Mouse (Mus musculus) limb, embryonic 15.5 days (tissue): ENCODE results near the gene Nuak2. TPM values are rescaled to one million over a fixed set of nuclear protein-coding genes. Genes with fewer than 3 reads are reported as not detected.

Experiments
- ATAC-seq: fragments of 200-750 bp; cut with Nextera tagmentation; 2 replicates; pipeline ENCODE4 v1.8.0; 2017; ENCODE audit warnings: low read depth, moderate TSS enrichment; ENCODE audit not compliant: insufficient number of reproducible peaks, low FRiP score, low TSS enrichment
- H3K27ac ChIP-seq: fragments of 300-500 bp; sonication (generic); 2 replicates; pipeline ENCODE4 v1.5.1; 2015; ENCODE audit warnings: moderate library complexity, mild to moderate bottlenecking, inconsistent platforms
- H3K27me3 ChIP-seq: fragments of 300-500 bp; sonication (generic); 2 replicates; pipeline ENCODE4 v1.6.1; 2015; ENCODE audit warnings: inconsistent platforms
- H3K36me3 ChIP-seq: fragments of 300-500 bp; sonication (generic); 2 replicates; pipeline ENCODE4 v1.6.1; 2015; ENCODE audit warnings: inconsistent platforms
- H3K4me1 ChIP-seq: fragments of 300-500 bp; sonication (generic); 2 replicates; pipeline ENCODE4 v1.6.1; 2015; ENCODE audit warnings: inconsistent platforms
- H3K4me2 ChIP-seq: fragments of 300-500 bp; sonication (generic); 2 replicates; pipeline ENCODE4 v1.6.1; 2015; ENCODE audit warnings: mild to moderate bottlenecking, inconsistent platforms
- H3K4me3 ChIP-seq: fragments of 300-500 bp; sonication (generic); 2 replicates; pipeline ENCODE4 v1.5.1; 2015; ENCODE audit warnings: mild to moderate bottlenecking, inconsistent platforms
- H3K9ac ChIP-seq: fragments of 300-500 bp; sonication (generic); 2 replicates; pipeline ENCODE4 v1.6.1; 2015; ENCODE audit warnings: inconsistent platforms
- H3K9me3 ChIP-seq: fragments of 300-500 bp; sonication (generic); 2 replicates; pipeline ENCODE4 v1.6.1; 2016; ENCODE audit warnings: inconsistent platforms
- WGBS: fragments of 180-500 bp; shearing (Covaris S2); methylation state at CpG from one replicate; pipeline ENCODE4 v1.1.7; 2015; 5-methylcytosine and 5-hydroxymethylcytosine counted together
- polyA plus RNA-seq: library from polyadenylated mRNA; unstranded; fragments of >200 nt; fragmentation: Nextera tagmentation; extraction: Ambion mirVana; gene quantifications from 2 replicates; pipeline ENCODE4 v1.2.1, GENCODE M21; 2015

Nuak2 gene
- polyA plus RNA-seq, 1 experiment from 2014 or later, result 6.9 TPM

DNA sequence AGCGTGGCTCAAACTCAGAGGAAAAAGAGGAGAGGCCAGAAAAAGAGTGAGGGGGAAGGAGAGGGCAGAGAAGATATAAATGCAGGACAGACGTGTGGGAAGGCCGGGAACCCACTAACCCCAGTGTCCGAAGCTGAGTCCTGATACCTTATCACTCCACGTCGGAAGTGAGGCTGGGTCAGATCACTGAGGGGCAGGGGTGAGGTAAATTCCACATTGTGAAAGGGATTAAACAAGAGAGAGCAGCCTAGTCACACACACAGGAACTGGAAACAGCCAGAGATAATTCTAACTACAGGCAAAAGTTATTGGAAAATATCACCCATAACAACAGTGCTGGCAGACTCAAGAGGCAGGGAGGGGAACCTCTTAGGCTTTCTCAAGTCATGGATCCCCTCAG is 46.0 kb downstream of the Nuak2 start:
- no peak for ATAC-seq
- H3K27me3 ChIP-seq, result no peaks in the 10 kb centered on the region
- H3K4me2 ChIP-seq, result no peak overlapping the region
- WGBS, result 77% methylated on average over 6 of the region's 6 CpGs
- H3K9ac ChIP-seq, result no peak overlapping the region
- no peak overlapping the region for H3K27ac ChIP-seq
- H3K4me3 ChIP-seq, result no peak overlapping the region
- H3K36me3 ChIP-seq, result peaks cover 63% of the 10 kb centered on the region
- H3K4me1 ChIP-seq, result peaks cover 10% of the 10 kb centered on the region
- no peaks in the 10 kb centered on the region for H3K9me3 ChIP-seq

DNA sequence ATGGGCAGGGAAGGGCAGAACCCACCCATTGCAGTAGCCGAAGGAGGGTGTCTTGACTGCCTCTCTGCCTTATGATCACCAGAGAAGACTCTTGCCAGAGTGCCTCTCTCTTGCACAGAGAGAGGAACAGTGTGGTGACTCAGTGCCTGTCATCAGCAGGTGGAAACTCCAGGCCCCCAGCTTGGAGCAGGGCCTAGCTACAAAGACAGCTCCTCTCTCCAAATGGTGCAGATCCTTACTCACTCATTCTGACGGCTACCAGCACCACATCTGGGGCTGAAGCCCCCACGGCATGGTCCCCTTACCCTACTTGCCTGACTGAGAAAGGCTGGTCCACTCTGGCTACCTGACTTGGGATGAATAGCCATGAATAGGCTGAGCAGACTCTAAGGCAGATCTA is 48.5 kb downstream of the Nuak2 start:
- Histone ChIP-seq H3K9ac (no peak overlapping the region), H3K9me3 (no peaks in the 10 kb centered on the region), H3K36me3 (peaks cover 41% of the 10 kb centered on the region), H3K4me3 (no peak overlapping the region), H3K27me3 (no peaks in the 10 kb centered on the region), H3K4me2 (no peak overlapping the region), H3K4me1 (peaks cover 19% of the 10 kb centered on the region), H3K27ac (no peak overlapping the region)
- 85% methylated on average over 3 of the region's 3 CpGs for WGBS
- ATAC-seq, result no peak

- no peak for ATAC-seq
- no peak overlapping the region for H3K27ac ChIP-seq
- H3K4me2 ChIP-seq, result no peak overlapping the region
- H3K4me1 ChIP-seq, result peaks cover 19% of the 10 kb centered on the region
- peaks cover 37% of the 10 kb centered on the region for H3K36me3 ChIP-seq
- no peaks in the 10 kb centered on the region for H3K27me3 ChIP-seq
- H3K9ac ChIP-seq, result no peak overlapping the region
- H3K4me3 ChIP-seq, result no peak overlapping the region
- H3K9me3 ChIP-seq, result no peaks in the 10 kb centered on the region
- 81% methylated on average over 7 of the region's 7 CpGs for WGBS
These were observed 49.1 kb downstream of the Nuak2 start for GRCm38 (mm10) chr1:132364896-132365557.

DNA sequence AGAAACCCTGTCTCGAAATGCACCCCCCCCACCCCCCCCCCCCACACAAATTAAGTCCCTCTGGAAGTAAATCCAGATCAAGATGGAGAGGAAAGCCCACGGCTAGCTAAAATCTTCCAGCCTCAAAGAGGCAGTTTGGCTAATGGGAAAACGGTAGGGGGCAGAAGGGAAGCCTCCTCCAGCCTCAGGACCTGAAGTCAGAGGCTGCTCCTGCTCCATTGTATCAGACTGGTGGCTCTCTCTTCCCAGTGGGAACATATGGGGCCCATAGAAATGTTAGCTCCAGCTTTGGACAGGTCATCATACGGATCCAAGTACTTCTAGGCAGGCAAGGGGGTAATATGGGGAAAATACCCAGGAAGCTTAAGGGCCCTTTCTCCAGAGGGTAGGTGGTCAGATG is 49.7 kb downstream of the Nuak2 start:
- no peak overlapping the region for H3K9ac ChIP-seq
- peaks cover 19% of the 10 kb centered on the region for H3K4me1 ChIP-seq
- no peak overlapping the region for H3K27ac ChIP-seq
- WGBS, result 60% methylated on average over 4 of the region's 4 CpGs
- no peak overlapping the region for H3K4me2 ChIP-seq
- H3K4me3 ChIP-seq, result no peak overlapping the region
- ATAC-seq, result no peak
- H3K27me3 ChIP-seq, result no peaks in the 10 kb centered on the region
- peaks cover 35% of the 10 kb centered on the region for H3K36me3 ChIP-seq
- H3K9me3 ChIP-seq, result no peaks in the 10 kb centered on the region

DNA sequence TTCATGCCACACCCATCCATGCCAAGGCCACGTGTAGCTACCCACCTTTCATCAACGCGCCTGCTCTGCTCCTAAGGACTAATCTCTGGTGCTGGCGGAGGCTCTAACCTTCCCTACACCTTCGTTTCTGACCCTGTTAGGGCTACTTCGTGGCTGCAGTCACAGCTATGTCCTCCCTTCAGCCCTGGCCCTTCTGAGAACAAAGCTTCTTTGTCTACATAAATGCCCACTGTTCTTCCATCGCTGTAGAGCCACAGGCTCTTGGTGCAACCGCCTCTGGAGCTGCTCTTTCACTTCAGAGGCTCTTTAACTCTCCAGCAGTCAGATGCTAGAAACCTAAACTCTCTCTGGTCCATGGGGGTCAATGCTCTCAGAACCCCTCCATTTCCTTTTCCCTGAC is 50.3 kb downstream of the Nuak2 start:
- no peak for ATAC-seq
- Histone ChIP-seq H3K9ac (no peak overlapping the region), H3K4me1 (peaks cover 19% of the 10 kb centered on the region)

DNA sequence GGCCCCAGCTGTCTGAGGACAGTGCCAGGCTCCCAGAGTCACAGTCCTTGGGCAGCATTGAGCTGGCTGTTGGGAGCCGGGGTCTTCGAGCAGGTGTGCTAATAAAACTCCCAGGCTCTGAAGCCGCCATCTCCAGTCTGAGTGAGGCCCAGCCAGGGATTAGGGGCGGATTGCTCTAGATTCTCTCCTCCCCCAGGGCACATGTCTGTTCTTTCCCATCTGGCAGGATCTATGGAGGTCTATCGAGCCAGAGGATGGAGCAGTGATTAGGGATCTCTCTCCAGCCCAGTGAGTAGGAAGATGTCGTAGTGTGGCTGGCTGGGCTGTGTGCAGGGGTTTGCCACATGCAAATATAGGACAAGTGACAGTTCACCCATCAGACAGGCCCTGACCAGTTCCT is 51.0 kb downstream of the Nuak2 start:
- ATAC-seq, result no peak
- Histone ChIP-seq H3K27ac (no peak overlapping the region), H3K9me3 (no peaks in the 10 kb centered on the region), H3K9ac (no peak overlapping the region), H3K36me3 (peaks cover 32% of the 10 kb centered on the region), H3K4me1 (peaks cover 23% of the 10 kb centered on the region), H3K4me3 (no peak overlapping the region), H3K27me3 (no peaks in the 10 kb centered on the region), H3K4me2 (no peak overlapping the region)
- WGBS, result 38% methylated on average over 6 of the region's 6 CpGs

More for the DNA sequence above, 50.3 kb downstream of the Nuak2 start:
- Histone ChIP-seq H3K4me2 (no peak overlapping the region), H3K27ac (no peak overlapping the region), H3K27me3 (no peaks in the 10 kb centered on the region), H3K36me3 (peaks cover 34% of the 10 kb centered on the region), H3K4me3 (no peak overlapping the region), H3K9me3 (no peaks in the 10 kb centered on the region)
- 76% methylated on average over 8 of the region's 8 CpGs for WGBS

GRCm38 (mm10) chr1:132367692-132368506 is 52.0 kb downstream of the Nuak2 start:
- Histone ChIP-seq H3K27me3 (no peaks in the 10 kb centered on the region), H3K27ac (no peak overlapping the region), H3K9ac (no peak overlapping the region), H3K4me2 (no peak overlapping the region), H3K4me1 (peaks cover 27% of the 10 kb centered on the region), H3K9me3 (no peaks in the 10 kb centered on the region), H3K4me3 (no peak overlapping the region), H3K36me3 (peaks cover 28% of the 10 kb centered on the region)
- peak; percentile 74; the same call in 1 of the 2 replicates for ATAC-seq
- 32% methylated on average over 7 of the region's 7 CpGs for WGBS

GRCm38 (mm10) chr1:132370681-132371173 is 54.8 kb downstream of the Nuak2 start:
- no peak overlapping the region for H3K27ac ChIP-seq
- H3K4me1 ChIP-seq, result peaks cover 55% of the 10 kb centered on the region
- no peaks in the 10 kb centered on the region for H3K9me3 ChIP-seq
- peaks cover 27% of the 10 kb centered on the region for H3K36me3 ChIP-seq
- no peak overlapping the region for H3K9ac ChIP-seq
- no peak for ATAC-seq
- H3K4me2 ChIP-seq, result no peak overlapping the region
- H3K4me3 ChIP-seq, result no peak overlapping the region
- 81% methylated on average over 9 of the region's 9 CpGs for WGBS
- H3K27me3 ChIP-seq, result no peaks in the 10 kb centered on the region

DNA sequence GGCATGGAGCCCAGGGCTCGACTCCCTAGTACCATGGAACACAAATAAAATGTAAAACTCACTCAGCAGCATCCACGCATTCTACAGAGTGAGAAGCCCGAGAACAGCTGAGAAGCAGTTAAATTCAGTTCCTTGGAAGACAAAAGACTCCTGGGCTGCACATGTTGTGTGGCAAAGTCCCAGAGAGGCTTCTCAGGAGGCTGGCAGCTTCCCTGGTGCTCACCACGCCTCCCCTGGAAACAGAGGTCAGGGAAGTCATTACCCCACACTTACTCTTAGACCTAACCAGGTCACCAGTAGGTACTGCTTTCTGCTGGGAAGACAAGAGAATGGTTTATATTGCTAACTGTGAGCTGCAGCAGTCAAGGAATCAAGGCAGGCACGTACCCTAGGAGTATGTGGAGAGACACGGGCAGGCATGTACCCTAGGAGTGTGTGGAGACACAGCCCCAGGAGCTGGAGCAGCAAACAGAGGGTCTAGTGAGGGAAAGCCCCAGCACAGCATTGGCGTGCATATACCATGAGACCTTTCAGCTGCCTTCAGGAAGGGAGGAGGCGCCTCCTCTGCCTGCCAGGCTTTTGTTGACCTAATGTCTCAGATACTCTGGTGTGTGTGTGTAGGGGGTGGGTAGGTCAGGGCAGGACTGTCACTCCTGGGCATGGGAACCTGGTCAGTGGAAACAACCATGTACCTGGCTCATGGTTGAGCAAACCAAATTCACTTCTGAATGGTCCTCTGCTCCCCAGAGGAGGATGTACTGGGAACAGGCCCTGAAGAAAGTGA is 55.6 kb downstream of the Nuak2 start:
- no peak overlapping the region for H3K9ac ChIP-seq
- no peaks in the 10 kb centered on the region for H3K9me3 ChIP-seq
- ATAC-seq, result no peak
- WGBS, result 65% methylated on average over 8 of the region's 8 CpGs
- H3K4me1 ChIP-seq, result peaks cover 55% of the 10 kb centered on the region
- H3K27me3 ChIP-seq, result no peaks in the 10 kb centered on the region
- H3K4me3 ChIP-seq, result no peak overlapping the region
- H3K36me3 ChIP-seq, result peaks cover 23% of the 10 kb centered on the region
- no peak overlapping the region for H3K4me2 ChIP-seq
- H3K27ac ChIP-seq, result 0 out of 2 replicates have a peak overlapping the region, but pooled peaks have one; percentile 5

- 86% methylated on average over 5 of the region's 5 CpGs for WGBS
- ATAC-seq, result no peak
- Histone ChIP-seq H3K27me3 (no peaks in the 10 kb centered on the region), H3K36me3 (peaks cover 23% of the 10 kb centered on the region), H3K4me1 (peaks cover 56% of the 10 kb centered on the region), H3K9me3 (no peaks in the 10 kb centered on the region), H3K9ac (no peak overlapping the region), H3K27ac (no peak overlapping the region), H3K4me2 (no peak overlapping the region), H3K4me3 (no peak overlapping the region)
These were observed 56.4 kb downstream of the Nuak2 start for GRCm38 (mm10) chr1:132372354-132372753.

- ATAC-seq, result no peak
- H3K27ac ChIP-seq, result no peak overlapping the region
- H3K36me3 ChIP-seq, result peaks cover 23% of the 10 kb centered on the region
- 80% methylated on average over 6 of the region's 6 CpGs for WGBS
- H3K27me3 ChIP-seq, result no peaks in the 10 kb centered on the region
- H3K4me2 ChIP-seq, result no peak overlapping the region
- H3K9ac ChIP-seq, result no peak overlapping the region
- H3K4me1 ChIP-seq, result peaks cover 54% of the 10 kb centered on the region
- H3K4me3 ChIP-seq, result no peak overlapping the region
- no peaks in the 10 kb centered on the region for H3K9me3 ChIP-seq
These were observed 57.1 kb downstream of the Nuak2 start for GRCm38 (mm10) chr1:132372896-132373534.
